Mouse (Mus musculus): ENCODE measurements at regions not wholly inside any gene's neighbourhood (a gene's known extent, or its start where the extent isn't known, plus 50 kb on each side); places are given as distances from the start of the nearest gene placed in this dataset.

DNA sequence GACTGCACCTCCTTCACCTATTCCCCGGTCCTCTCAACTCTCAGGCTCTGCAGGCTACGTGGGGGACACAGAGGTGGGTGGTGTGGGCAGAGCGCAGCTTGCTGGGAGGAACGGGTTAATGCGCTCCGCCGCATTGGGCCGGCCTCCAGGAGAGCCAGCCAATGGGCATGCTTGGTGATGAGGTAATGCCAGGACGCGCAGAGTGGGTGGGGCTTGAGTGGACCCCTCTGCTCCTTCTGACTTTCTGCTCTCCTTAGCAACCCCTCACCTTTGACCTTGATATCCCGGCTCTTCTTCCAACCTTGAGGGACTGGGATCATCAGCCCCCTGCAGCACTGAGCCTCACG is 85.2 kb downstream of the 1700001O22Rik start:
- peak; percentile 58 for ATAC-seq (ENCODE audit: poor library complexity, severe bottlenecking)

DNA sequence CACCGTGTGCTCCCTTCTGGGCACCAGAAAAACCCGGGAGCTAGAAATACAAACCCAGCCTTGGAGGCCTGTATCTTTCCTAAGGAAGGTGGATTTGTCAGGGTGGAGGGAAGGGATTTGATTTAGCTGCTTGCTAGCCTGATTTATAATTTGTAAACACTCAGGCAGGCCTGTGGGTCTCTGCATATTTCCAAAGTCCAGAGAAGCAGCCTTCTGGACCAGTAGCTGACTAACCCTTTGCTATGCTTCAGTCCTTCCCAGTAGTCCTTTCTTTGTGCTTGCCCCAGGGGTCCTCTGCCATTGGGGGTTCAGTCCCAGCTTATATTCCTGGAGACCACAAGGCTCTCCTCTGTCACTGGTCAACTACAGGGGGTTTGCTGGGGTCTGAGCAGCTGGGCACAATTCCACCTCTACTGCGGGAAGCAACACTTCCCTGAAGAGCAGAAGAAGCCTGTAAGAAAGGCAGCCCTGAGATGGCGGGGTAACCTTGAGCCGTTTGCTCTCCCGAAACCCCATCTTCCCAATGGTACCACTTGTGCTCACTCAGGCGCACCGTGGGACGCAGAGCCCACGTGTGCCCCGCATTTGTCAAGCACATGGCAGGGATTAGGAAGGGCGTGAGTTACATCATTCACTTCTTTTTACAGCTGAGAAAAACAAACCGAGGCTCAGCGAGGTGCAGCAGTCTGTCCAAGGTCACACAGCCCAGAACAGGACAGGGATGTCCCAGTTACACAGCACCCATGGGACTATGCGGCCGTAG is 85.7 kb downstream of the 1700001O22Rik start:
- 0 out of 2 replicates have a peak, but pooled peaks have one; percentile 17 for ATAC-seq (ENCODE audit: poor library complexity, severe bottlenecking)

DNA sequence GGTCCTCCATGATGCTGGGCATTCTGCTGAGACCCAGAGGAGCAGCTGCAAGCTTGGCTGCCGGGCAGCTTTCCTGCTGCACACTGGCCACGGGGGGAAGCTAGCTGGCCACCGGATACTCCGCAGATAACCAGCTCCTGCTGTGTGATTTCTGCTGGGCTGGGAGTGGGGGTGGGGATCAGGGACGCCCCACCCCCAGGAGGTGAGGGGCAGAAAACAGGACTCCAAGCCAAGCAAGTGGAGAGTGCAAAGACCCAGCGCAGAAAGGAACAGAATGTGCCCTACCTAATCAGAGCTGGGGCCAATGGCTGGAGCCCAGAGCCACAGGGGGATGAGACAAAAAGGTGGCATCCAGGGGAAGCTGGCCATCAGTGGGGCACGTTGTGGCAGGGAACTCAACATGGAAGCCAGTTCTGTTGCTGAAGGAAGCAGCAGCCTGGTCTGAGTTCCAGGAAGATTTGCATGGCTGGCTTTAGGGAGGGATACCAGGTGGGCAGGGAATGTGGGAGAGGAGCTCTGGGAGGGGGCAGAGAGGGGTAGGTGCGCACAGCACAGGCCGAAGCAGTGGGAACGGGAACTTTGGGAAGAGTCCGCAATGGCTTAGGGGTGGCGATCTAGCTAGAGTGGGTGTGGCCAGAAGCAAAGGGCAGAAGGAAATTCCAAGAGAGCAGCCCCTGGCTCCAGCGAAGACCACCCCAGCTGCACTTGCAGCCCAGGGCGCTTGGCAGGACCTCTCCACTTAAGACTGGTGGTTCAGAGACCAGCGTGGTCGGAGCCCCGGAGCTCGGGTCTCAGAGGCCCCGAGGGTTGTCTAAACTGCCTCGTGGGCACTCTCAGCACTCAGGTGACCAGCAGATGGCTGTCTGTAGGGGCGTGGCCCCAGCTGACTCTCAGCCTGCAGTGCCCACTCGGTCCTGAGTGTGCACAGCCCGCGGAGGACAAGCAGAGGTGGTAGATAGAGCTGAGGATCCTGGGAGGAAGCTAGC is 86.6 kb downstream of the 1700001O22Rik start:
- ATAC-seq (ENCODE audit: poor library complexity, severe bottlenecking) = no peak

DNA sequence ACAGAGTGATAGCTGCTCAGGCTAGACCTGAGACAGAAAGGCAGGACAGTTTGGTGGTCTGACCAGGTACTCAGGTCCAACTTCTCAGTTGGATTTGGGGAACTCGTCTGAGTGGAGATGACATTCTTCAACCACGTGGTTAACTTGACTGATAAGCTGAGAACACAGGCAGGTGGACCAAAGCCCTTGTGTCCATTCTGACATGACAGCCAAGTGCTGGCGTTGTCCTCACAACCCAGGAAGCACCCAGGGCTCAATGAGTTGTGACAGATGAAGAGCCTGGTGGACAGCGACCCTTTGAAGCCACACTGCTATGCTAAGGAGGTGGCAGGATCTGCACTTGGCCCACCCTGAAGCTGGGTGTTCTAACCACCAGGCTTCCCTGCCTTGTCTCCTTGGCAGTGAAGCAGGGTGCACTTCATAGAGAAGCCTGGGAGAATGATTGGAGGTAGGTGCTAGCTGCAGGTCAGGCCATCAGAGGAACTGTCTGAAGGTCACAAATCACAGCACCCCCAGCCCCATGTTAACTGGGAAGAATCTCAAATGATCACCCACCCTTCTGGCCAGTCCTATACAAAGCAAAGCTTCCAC is 87.6 kb downstream of the 1700001O22Rik start:
- ATAC-seq (ENCODE audit: poor library complexity, severe bottlenecking) = no peak

DNA sequence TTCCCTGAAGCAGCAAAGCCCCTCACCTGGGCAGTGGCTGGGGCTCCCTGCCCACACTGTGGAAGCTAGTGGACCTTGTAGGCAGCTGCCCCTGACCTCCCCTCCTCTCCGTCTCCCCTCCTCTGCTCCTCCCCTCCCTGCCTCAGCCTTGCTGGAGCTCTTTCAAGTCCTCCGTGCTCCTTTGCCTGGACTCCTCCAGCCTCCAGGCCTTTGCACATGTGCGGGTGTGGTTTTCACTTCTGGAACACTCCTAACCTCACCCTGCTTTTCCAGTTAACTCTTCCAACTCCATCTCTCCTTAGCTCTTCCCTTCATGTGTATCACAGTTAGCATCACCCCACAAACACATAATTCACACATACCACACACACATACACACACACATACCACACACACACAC is 89.9 kb downstream of the 1700001O22Rik start:
- ATAC-seq (ENCODE audit: poor library complexity, severe bottlenecking) = no peak

DNA sequence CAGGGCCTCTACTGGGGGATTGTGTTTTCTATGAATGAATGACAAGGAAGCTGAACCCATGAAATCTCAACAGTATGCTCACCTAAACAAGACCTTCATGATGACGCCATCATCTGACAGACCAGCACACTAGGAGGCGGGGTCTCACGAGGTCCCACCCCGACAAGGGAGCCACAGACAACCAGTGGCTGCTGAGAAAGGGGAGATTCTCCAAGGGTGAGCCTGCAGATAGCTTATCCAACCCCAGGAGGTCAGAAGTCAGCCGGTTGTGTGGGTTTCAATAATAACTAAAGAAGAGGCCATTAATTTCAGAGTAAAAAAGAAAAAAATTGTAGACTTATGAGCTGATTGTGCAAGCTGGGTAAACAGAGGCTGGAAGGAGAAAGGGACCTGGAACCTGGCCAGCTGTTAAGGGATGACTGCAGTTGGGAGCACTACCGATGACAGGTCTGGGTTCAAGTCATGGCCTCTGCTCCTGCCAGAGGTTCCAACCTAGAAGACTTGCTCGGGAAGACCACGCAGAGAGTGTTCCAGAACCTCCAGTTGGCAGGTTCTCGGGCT is 90.5 kb downstream of the 1700001O22Rik start:
- ATAC-seq (ENCODE audit: poor library complexity, severe bottlenecking) = no peak

DNA sequence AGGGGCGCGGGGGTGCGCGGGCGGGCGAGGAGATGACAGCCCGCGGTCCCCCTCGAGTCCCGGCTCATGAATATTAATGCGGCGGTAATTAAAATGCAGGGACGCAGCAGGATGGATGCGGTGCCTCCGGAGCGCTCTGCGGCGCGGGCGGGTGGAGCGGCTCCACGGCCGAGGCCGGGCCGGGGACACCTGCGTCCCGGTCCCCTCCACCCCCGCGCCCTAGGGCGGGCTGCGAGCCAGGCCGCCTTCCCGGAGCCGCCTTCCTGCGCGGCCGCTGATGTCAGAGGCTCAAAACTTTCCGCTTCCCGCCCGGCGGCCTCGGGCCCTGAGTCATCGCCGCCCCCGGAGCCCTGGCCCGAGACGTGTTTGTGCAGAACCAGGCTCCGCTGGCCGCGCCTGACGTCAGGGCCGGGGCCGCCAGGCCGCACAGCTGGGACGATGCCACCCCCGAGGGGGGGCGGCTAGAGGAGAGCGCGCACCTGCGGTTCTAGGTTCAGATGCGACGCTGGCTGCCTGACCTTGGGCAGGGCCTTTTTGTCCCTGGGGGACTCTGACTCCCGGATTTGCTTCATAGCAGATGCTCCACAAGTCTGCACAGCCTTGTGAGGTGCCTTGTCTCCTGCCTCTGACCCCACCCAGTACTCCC is 91.5 kb downstream of the 1700001O22Rik start:
- ATAC-seq (ENCODE audit: poor library complexity, severe bottlenecking) = peak; percentile 73

DNA sequence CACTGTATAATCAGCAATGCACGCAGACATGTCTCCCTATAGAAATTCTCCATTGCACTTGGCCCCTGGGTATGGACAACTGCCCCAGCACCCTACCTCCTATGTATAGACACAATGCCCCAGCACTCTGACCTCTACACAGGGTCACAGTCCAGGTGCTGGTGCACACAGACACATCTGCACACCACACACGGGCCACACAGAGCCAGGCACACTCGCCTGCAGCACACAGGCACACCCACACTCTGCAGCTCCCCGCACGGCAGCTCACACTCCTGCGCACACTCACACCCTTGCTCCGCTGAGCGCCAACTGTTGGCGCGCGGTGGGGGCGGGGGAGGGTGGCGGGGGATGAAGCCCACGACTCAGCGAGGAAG is 92.0 kb downstream of the 1700001O22Rik start:
- no peak for ATAC-seq (ENCODE audit: poor library complexity, severe bottlenecking)

DNA sequence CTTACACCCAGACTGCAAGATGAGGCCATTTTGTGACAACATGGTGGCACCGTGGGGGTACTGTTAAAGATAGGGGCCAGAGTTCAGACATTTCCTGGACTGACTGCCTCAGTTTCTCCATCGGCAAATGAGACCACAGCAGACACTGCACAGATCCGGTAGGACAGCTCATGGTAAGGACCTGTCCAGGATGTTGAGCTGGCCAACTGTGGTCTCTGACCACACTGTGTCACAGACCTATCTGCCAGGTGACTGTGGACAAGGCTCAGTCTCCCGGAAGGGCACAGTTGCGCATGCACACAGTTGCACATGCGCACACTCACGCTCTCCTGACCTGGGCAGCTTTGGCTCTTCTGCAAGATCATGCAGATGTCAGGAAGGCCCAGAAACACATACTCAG is 92.6 kb downstream of the 1700001O22Rik start:
- no peak for ATAC-seq (ENCODE audit: poor library complexity, severe bottlenecking)

DNA sequence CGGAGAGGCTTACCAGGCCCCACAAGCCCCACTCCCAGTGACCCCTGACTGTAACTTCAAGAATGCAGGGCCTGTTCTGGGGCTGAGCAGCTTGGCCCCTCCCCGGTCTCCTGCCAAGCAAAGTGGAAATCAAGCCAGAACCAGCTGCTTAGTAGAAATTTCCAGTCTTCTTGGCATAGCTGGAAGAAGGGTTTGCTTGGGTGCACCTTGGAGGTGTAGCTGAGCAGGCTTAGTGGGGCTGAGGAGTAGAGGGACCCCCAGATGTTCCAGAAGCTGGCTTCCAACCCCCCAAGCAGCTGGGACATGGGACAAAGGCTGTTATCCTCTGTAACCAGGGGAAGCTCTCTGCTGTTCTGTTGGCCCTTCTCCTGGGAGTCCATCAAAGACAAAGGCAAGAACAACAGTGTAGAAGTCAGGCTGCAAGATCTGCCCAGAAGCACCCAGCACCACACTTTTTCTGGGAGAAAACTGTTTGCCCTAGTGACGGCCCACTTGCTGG is 94.0 kb downstream of the 1700001O22Rik start:
- ATAC-seq (ENCODE audit: poor library complexity, severe bottlenecking) = no peak

DNA sequence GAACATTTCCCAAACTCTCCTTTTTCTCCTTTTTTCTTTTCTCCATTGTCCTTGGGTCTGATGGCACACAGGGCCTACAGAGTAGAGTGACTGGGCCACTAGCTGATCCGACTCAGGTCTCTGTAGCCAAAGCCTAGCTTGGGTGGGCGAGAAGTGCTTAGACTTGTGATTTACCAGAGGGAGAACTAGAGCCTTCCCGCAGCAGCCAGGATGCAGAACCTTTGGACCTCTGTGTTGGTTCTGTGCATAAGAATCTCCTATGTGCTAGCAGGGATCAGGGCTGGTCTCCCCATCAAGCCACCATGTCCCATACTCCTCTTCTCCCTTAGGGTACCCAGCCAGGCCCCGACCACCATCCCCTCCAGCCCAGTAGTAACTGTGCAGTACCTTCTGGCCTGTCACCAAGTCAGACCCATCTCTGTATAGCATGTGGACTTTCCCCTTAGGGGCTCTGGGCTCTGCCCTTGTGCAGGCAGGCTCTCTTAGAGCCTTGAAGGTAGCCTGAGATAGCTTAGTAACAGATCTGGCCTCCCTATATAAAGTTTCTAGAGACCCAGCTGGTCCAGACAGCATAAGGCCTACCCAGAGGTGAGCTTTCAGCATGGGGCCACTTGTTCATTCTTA is 94.6 kb downstream of the 1700001O22Rik start:
- no peak for ATAC-seq (ENCODE audit: poor library complexity, severe bottlenecking)

DNA sequence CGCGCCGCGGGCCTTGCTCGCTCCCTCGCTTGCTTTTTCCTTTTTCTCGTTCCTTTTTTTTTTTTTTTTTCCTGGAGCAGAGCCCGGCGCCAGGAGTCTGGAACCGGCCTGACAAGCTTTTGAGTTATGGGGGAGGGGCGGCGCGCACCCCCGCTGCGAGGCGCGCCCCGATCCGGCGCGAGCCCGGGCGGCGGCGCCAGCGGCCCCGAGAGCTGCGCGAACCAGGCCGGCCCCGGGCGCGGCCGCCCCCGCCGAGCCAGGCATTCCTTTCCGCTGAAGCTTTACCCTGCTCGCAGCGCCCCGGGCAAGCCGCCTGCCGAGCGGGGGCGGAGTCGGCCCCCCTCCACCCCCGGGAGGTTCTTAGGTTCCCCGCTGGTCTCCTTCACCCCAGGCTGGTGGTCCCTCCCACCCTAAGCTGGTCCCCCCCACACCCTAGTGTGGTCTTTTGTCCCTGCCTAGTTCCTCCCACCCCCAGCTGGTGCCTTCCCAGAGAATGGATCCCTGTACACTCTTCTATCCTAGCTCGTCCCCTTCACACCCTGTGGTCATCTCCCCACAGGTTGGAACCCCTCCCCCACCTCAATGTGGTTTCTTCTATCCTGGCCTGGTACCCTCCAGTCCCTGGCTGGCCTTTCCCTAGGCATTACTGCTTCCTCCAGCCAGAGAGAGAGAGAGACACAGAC is 95.3 kb downstream of the 1700001O22Rik start:
- ATAC-seq (ENCODE audit: poor library complexity, severe bottlenecking) = no peak

DNA sequence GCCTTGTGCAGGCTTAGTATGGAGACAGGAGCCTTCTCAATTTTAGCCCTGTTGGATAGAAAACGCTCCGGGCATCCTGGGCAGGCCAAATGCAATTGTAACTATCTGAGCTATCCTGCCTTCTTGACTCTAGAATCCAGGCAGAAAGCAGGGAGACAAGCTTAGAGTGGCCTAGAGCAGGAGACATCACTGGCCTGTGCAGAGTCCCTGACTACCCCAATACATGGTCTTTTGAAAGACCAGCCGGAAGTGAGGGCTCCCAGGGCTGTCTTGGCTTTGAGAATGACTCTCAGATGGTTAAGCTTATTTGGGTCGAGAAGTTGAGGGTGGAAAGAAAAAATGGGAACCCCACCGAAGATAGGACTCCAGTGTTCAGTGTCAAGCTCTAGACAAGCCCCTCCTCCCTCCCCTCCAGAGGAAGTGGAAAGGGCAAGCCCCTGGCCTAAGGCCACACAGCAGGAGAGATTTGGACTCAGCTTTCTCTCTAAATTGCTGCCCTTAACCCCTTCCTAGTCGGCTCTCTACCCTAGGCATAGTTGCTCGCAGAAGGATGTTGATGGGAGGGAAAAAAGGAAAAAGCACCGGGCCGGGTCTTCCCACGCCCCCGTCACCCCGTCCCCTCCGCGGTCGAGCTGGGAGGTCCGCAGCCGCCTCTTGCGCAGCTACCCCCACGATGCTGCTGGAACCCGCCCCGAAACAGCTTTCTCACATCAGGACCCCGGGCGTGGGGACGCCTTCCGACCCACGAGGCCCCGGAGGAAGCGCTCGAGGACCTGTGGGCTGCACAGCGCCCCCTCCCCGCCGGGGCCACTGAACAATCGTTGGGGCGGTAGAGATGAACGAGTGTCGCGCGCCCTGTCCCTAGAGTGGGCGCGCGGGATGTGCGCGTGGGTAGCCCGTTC is 96.1 kb downstream of the 1700001O22Rik start:
- ATAC-seq (ENCODE audit: poor library complexity, severe bottlenecking) = no peak

DNA sequence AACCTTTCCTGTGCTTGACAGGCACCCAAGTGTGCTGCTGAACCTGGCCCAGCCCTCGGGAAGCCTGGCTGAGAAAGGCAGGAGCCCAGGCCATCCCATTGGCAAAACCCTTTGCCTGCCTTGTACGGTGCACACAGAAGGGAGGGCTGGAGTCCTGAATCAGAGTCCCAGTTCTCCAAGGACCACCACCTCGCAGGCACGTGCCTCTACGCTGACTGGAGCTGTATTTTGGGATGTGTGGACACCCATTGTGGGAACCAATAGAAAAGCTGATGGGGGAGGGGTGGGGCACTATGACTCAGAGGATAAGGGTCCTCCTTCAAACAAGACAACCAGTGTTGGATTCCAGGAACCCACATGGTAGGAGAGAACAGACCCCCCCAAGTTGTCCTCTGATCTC is 97.4 kb downstream of the 1700001O22Rik start:
- no peak for ATAC-seq (ENCODE audit: poor library complexity, severe bottlenecking)

DNA sequence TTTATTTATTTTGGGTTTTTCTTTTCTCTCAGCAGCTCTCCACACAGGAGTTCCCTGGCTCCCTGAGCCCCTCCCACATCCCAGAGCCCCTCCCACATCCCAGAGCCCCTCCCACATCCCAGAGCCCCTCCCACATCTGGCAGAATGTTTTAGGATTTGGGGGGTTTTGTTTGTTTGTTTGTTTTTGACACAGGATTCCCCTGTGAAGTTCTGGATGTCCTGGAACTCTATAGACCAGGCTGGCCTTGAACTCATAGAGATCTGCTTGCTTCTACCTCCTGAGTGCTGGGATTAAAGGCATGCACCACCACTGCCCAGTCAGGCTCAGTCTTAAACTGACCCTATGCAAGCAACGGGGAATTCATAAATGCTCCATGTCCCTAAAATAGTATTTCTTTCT is 100.2 kb downstream of the 1700001O22Rik start:
- ATAC-seq (ENCODE audit: poor library complexity, severe bottlenecking) = no peak

DNA sequence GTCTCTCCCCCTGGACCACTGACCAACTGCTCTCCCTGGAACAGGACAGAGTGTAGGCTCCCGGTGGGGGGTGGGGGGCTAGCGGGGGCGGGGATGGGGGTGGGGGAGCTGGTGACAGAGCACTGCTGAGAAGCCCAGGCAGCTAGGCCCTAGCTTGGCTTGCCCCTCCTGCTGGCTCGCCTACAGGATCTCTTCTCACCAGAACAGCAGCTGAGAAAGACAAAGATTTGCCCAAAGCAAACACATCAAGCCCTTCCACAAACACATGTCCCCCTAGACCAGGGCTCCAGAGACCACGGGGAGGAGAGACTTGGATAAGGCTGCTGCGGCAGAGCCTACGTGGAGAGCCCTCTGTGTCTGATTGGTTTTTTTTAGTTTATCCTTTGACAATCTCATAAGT is 100.8 kb downstream of the 1700001O22Rik start:
- ATAC-seq (ENCODE audit: poor library complexity, severe bottlenecking) = no peak

DNA sequence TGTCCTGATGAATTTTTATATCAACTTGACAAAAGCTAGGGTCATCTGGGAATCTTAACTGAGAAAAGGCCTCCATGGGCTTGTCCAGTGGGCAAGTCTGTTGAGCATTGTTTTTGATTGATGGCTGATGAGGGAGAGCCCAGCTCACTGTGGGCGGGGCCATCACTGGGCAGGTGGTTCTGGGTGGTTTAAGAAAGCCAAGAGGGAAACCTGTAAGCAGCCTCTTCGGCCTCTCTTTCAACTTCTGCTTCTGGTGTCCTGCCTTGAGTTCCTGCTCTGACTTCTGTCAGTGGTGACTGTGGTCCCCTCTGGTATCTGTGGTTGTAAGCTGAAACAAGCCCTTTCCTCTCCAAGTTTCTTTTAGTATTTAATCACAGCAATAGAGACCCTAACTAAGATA is 102.6 kb downstream of the 1700001O22Rik start:
- ATAC-seq (ENCODE audit: poor library complexity, severe bottlenecking) = no peak

DNA sequence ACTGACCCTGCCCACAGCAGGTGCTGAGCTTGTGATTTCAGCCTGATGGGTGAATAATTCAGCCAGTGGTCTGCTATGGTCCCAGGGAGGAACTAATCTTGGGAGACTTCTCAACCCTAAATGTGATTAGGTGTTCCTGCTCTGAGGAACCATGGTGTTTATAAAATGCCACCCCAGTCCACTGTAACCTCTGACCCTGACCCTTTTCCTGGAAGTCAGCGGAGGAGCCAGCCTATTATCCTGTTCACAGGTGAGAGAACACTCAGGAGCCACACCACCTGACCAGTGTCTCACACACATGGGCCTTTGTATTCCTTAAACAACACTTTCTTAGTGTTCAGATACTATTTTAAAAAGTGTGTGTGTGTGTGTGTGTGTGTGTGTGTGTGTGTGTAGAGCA is 103.0 kb downstream of the 1700001O22Rik start:
- ATAC-seq (ENCODE audit: poor library complexity, severe bottlenecking) = no peak

Measured in megakaryocyte, adult 5-6 weeks (primary cell).